Mouse (Mus musculus): ENCODE measurements at regions not wholly inside any gene's neighbourhood (a gene's known extent, or its start where the extent isn't known, plus 50 kb on each side); places are given as distances from the start of the nearest gene placed in this dataset.

DNA sequence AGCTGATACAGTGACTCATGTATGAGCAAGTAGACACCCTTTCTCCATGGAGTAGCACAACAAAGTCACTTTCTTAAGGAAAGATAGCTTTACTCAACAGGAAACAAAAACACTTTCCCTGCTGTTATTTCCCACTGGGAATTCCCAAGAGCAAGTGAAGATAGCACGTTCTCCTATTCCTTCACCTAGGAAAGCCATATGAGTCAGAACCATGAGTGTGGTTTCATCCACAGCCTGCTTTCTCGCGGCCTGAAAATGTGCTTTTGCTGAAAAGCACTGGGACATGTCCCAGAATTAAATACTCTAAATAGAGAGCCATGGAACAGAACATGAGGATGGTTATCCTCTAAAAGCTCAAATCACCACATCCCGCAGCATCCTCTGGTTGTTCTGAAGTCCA, 304.6 kb downstream of the Klf6 start:
- TF ChIP-seq MAX (IDR thresholded peaks at IDR 0.05; ENCODE audit: low read depth) (no peak), POLR2A (IDR thresholded peaks at IDR 0.05; ENCODE audit: insufficient read length, low read depth) (no peak), E2F4 (IDR thresholded peaks at IDR 0.05; ENCODE audit: insufficient read depth) (no peak), POLR2AphosphoS2 (IDR thresholded peaks at IDR 0.05; ENCODE audit: insufficient read length, low read depth) (no peak), MYOD1 (IDR thresholded peaks at IDR 0.05; ENCODE audit: control insufficient read depth in 1 of 3, insufficient read length in 2 of 3, low read depth in 2 of 3) (no peak), MYOG (IDR thresholded peaks at IDR 0.05; ENCODE audit: control insufficient read depth in 1 of 3, insufficient read depth in 1 of 3, insufficient read length in 2 of 3, low read depth in 2 of 3) (no peak), USF1 (IDR thresholded peaks at IDR 0.05; ENCODE audit: low read depth) (no peak), TCF12 (IDR thresholded peaks at IDR 0.05; ENCODE audit: insufficient read depth, poor library complexity, severe bottlenecking) (no peak), TCF3 (IDR thresholded peaks at IDR 0.05; ENCODE audit: insufficient read length, low read depth) (no peak), CEBPB (IDR thresholded peaks at IDR 0.05; ENCODE audit: insufficient read depth, poor library complexity, severe bottlenecking) (no peak), SRF (IDR thresholded peaks at IDR 0.05; ENCODE audit: control insufficient read depth, insufficient read length, low read depth) (no peak)

Data from myocyte (in vitro differentiated cells).